Mouse (Mus musculus) liver, embryonic 15.5 days (tissue): ENCODE data around the gene Lacc1. TPM values are rescaled to one million over a fixed set of nuclear protein-coding genes. Genes with fewer than 3 reads are reported as not detected.
"Not testable (repeated sequence)": the region's sequence is repeated elsewhere in the genome, so short reads cannot be mapped to it uniquely, and the experiment has no call there.

Source experiments
- ATAC-seq: fragments of 200-750 bp; cut with Nextera tagmentation; 2 replicates; pipeline ENCODE4 v1.8.0; 2017; ENCODE audit warnings: moderate number of reproducible peaks, mild to moderate bottlenecking, moderate library complexity; ENCODE audit not compliant: insufficient read depth
- H3K27ac ChIP-seq: fragments of 300-500 bp; sonication (generic); replicated peaks from 2 replicates; pipeline ENCODE4 v1.5.1; 2015; ENCODE audit warnings: mild to moderate bottlenecking, inconsistent platforms
- H3K27me3 ChIP-seq: fragments of 300-500 bp; sonication (generic); 2 replicates; pipeline ENCODE4 v1.6.1; 2015; ENCODE audit warnings: mild to moderate bottlenecking, inconsistent platforms
- H3K36me3 ChIP-seq: fragments of 300-500 bp; sonication (generic); replicated peaks from 2 replicates; pipeline ENCODE4 v1.6.1; 2015; ENCODE audit warnings: moderate library complexity, mild to moderate bottlenecking, inconsistent platforms
- H3K4me1 ChIP-seq: fragments of 300-500 bp; sonication (generic); replicated peaks from 2 replicates; pipeline ENCODE4 v1.6.1; 2015; ENCODE audit warnings: inconsistent platforms
- H3K4me2 ChIP-seq: fragments of 300-500 bp; sonication (generic); 2 replicates; pipeline ENCODE4 v1.6.1; 2015; ENCODE audit warnings: moderate library complexity, mild to moderate bottlenecking, inconsistent platforms
- H3K4me3 ChIP-seq: fragments of 300-500 bp; sonication (generic); replicated peaks from 2 replicates; pipeline ENCODE4 v1.5.1; 2015; ENCODE audit warnings: mild to moderate bottlenecking, inconsistent platforms
- H3K9ac ChIP-seq: fragments of 300-500 bp; sonication (generic); 2 replicates; pipeline ENCODE4 v1.6.1; 2015; ENCODE audit warnings: moderate library complexity, mild to moderate bottlenecking, inconsistent platforms
- H3K9me3 ChIP-seq: fragments of 300-500 bp; sonication (generic); replicated peaks from 2 replicates; pipeline ENCODE4 v1.6.1; 2016; ENCODE audit warnings: inconsistent platforms
- WGBS: fragments of 180-500 bp; shearing (Covaris S2); methylation state at CpG from one replicate; pipeline ENCODE4 v1.1.7; 2015; ENCODE audit warnings: mixed read lengths; ENCODE audit not compliant: insufficient replicate concordance; 5-methylcytosine and 5-hydroxymethylcytosine counted together
- polyA plus RNA-seq: library from polyadenylated mRNA; unstranded; fragments of >200 nt; fragmentation: Nextera tagmentation; extraction: Ambion mirVana; gene quantifications from 2 replicates; pipeline ENCODE4 v1.2.1, GENCODE M21; 2015

Lacc1 gene
- polyA plus RNA-seq, 1 experiment from 2014 or later: 4.5 TPM

DNA sequence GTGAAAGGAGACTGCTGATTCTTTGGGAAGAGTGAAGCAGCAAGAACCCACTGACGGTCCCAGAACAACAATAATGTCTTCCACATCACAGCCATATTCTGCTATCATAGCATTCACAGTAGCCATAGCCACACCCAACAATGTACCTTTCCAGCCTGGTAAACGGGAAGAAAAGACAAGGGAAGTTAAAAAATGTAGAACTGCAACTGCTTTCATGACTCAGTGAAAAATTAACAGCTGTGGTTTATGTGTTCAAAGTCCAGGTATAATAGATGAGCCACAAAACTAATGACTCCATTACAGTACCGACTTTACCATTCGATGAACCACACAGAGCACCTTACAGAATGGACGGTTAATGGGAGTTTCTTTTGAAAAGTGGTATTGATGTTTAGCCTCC is 5.9 kb downstream of the Lacc1 start:
- Histone ChIP-seq H3K9ac (no peak overlapping the region), H3K4me1 (peaks cover 5% of the 10 kb centered on the region; the same call in 1 of the 2 replicates), H3K9me3 (no peaks in the 10 kb centered on the region), H3K27ac (no peak overlapping the region), H3K4me2 (no peak overlapping the region), H3K36me3 (peaks cover 4% of the 10 kb centered on the region; the same call in 1 of the 2 replicates), H3K4me3 (no peak overlapping the region), H3K27me3 (no peaks in the 10 kb centered on the region)
- 66% methylated on average over 5 of the region's 5 CpGs for WGBS
- no peak for ATAC-seq

DNA sequence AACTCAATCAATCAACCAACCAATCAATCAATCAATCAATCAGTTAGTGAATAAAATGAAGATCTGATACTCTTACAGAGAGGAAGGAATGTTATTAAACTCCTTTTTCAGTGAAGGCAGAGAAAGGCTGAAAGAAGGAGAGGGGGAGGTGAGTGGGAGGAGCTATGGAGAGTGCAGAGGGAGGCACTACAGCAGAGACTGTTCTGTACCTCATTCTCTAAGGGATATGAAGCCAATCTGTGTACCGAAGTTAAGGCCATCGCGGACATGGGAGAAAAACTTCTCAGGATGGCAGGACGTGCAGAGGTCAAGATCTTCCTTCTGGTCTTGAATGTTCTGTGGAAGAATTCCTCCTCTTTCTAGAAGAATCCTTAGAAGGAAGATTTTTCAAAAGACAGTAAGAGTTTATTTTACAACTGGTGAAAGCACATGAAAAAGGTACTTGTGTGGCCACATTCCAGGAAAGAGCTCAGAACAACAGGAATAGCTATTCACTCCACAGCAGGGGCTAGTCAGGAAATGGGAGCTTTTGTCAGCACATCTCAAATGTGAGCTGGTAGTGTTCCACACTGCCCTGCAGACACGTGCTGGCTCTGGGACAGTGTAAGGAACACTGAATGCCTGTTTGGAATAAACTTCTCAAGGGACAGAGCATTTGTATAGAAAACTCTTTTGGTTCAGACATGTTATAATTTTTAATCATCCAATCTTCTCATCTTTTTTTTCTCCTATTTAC is 7.2 kb downstream of the Lacc1 start:
- no peak overlapping the region for H3K4me2 ChIP-seq
- no peaks in the 10 kb centered on the region for H3K9me3 ChIP-seq
- no peaks in the 10 kb centered on the region for H3K27me3 ChIP-seq
- no peak overlapping the region for H3K27ac ChIP-seq
- ATAC-seq: no peak
- peaks cover 4% of the 10 kb centered on the region; the same call in 1 of the 2 replicates for H3K36me3 ChIP-seq
- 63% methylated on average over 5 of the region's 5 CpGs for WGBS
- H3K4me1 ChIP-seq: no peaks in the 10 kb centered on the region
- no peak overlapping the region for H3K9ac ChIP-seq
- no peak overlapping the region for H3K4me3 ChIP-seq

DNA sequence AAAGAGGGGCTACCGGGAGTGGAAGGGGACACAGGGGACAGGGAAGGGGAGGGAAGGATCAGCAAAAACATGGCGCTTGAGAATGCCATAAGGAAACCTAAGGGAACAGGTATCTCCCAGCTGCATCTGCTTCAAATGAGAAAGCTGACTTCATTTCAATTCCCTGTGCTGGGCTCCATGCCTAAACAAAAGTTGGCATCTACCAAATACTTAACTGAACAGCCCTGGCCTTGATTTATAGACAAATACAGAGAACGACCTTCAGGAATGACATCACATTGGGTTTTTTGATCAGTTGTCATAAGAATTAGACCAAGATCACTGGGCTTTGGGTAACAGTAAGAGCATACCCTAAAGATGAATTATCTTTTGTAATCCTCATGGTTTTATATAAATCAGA is 12.2 kb downstream of the Lacc1 start:
- no peak overlapping the region for H3K27ac ChIP-seq
- no peak overlapping the region for H3K4me2 ChIP-seq
- no peaks in the 10 kb centered on the region for H3K27me3 ChIP-seq
- no peak overlapping the region for H3K4me3 ChIP-seq
- 67% methylated on average over 3 of the region's 3 CpGs for WGBS
- no peaks in the 10 kb centered on the region for H3K9me3 ChIP-seq
- ATAC-seq: no peak
- H3K9ac ChIP-seq: no peak overlapping the region
- no peaks in the 10 kb centered on the region for H3K4me1 ChIP-seq
- H3K36me3 ChIP-seq: no peaks in the 10 kb centered on the region

DNA sequence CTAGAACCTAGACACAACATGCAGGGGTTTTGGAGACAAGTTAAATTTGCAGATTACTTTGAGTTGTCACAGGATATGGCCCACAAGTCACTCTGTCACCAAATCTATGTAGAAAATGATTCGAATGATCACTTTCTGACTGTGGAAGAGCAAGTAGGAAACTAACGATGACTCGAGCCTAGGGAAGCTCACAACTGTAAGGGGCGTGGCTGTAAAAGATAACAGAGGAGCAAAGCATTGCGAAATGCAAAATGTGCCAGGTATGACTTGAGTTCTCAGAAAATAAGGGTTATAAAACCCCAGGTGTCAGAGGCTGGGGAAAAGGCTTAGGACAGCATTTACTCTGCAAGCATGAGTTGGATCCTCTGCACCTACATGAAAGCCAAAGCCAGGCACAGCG is 19.5 kb downstream of the Lacc1 start:
- Histone ChIP-seq H3K9me3 (no peaks in the 10 kb centered on the region), H3K4me3 (no peak overlapping the region), H3K9ac (no peak overlapping the region), H3K4me2 (0 out of 2 replicates have a peak overlapping the region, but pooled peaks have one; percentile 2), H3K27ac (no peak overlapping the region), H3K4me1 (no peaks in the 10 kb centered on the region), H3K36me3 (no peaks in the 10 kb centered on the region), H3K27me3 (no peaks in the 10 kb centered on the region)
- WGBS: 38% methylated on average over 6 of the region's 6 CpGs
- no peak for ATAC-seq

DNA sequence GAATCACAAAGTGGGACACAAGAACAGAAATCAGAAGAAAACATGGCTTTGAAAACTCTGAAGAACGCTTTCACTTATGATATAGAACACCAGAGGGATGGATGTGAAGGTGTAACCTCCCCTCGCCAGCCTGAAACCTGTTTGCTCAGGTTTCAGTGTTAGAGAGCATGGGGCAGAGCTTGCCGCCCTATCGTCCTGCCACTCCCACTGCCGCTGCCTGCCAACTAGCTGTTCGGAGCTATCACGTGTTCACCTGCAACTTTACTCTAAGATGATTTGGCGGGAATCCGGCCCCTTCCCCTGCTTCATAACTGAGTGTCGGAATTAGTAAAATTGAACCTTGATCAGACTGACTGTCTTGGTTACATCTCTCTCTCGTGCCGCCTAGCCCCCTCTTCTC is 19.9 kb downstream of the Lacc1 start:
- H3K9ac ChIP-seq, H3K36me3 ChIP-seq, H3K9me3 ChIP-seq, H3K4me1 ChIP-seq, H3K27ac ChIP-seq, ATAC-seq, H3K27me3 ChIP-seq, H3K4me3 ChIP-seq: not testable (repeated sequence)
- WGBS: 68% methylated on average over 12 of the region's 12 CpGs
- H3K4me2 ChIP-seq: peak overlapping the region; percentile 2; the same call in 1 of the 2 replicates

DNA sequence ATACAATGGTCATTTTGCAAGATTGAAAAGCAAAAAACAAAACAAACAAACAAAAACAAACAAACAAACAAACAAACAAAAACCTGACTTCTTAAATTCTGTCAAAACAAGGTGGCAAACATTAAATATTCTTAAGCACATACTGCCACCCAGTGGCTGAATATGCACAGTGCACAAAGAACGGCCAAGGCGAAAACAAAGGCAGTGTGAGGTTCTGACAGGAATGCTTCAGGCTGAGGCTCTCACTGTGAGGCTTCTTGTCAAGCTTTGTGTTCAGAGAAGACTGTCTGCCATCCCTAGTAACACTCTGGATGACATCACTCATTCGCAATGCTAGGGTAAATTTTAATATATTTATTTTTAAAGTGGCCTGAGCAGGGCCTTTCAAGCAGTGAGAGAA is 24.9 kb downstream of the Lacc1 start:
- no peak for ATAC-seq
- Histone ChIP-seq H3K4me3 (no peak overlapping the region), H3K36me3 (no peaks in the 10 kb centered on the region), H3K27ac (no peak overlapping the region), H3K9ac (no peak overlapping the region), H3K27me3 (no peaks in the 10 kb centered on the region), H3K4me2 (no peak overlapping the region), H3K4me1 (no peaks in the 10 kb centered on the region), H3K9me3 (no peaks in the 10 kb centered on the region)
- 5% methylated on average over 3 of the region's 3 CpGs for WGBS

DNA sequence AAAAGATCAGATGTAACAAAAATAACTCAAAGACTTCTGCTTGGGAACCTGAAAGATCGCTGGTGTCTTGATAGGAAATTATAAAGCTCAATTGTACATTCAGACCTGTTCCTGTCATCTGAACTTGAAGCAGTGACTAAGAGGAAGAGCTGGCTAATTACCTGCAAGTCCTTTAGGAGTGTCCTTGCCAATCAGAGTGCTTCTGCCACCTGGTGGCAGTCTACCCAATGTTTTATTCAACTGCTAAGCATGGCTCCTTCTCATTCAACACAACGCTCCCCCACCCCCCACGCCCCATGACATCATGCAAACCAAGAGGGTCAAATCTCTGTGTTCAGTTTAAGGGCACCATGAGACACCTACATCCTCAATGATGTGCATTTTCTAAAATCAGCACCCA is 28.5 kb downstream of the Lacc1 start:
- H3K4me1 ChIP-seq: no peaks in the 10 kb centered on the region
- H3K9me3 ChIP-seq: no peaks in the 10 kb centered on the region
- H3K27me3 ChIP-seq: no peaks in the 10 kb centered on the region
- no peak overlapping the region for H3K9ac ChIP-seq
- no peak; the same call in 1 of the 2 replicates for ATAC-seq
- 7% methylated on average over 3 of the region's 3 CpGs for WGBS
- H3K27ac ChIP-seq: no peak overlapping the region
- H3K4me3 ChIP-seq: no peak overlapping the region
- H3K4me2 ChIP-seq: no peak overlapping the region
- H3K36me3 ChIP-seq: no peaks in the 10 kb centered on the region

DNA sequence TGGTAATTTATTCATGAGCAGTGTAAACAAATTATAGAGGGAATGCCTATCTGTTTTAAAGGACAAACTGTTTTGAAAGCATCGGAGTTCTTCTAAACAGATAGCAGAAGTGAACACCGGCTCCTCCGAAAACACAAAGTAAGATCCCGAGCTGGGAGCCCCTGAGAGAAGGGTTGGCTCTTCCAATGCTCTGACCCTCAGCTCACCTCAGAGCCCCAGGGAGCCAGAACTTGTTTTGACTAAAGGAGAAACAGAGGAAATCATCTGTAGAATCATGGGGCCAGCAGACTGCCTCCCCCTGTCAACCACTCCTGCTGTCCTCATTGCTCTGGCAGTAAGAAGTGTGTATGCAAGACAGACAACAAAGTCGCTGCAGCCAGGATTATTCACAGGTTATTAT is 31.1 kb downstream of the Lacc1 start:
- 70% methylated on average over 5 of the region's 5 CpGs for WGBS
- Histone ChIP-seq H3K27ac (no peak overlapping the region), H3K9ac (no peak overlapping the region), H3K27me3 (no peaks in the 10 kb centered on the region), H3K4me1 (no peaks in the 10 kb centered on the region), H3K9me3 (no peaks in the 10 kb centered on the region), H3K4me3 (no peak overlapping the region), H3K4me2 (no peak overlapping the region), H3K36me3 (no peaks in the 10 kb centered on the region)
- ATAC-seq: no peak

DNA sequence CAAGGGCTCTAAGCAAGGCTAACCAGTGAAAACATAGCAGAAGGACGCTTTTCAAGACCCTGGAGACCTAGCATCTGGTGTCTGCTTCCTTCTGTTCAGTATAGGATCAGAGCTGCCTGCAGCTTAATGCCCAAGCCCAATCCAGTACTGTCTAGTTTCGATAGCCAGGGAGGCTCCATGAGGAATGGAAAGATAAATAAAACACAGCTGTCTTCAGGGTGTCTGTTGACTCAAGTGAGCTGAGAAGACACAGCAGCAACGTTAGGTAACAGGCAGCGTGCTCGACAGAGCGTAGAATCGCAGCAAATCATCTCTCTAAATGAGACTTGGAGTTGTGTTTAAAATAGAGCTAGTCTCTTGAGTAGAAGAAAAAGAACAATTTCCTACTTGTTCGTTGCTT is 32.0 kb downstream of the Lacc1 start:
- WGBS: 60% methylated on average over 8 of the region's 8 CpGs
- no peaks in the 10 kb centered on the region for H3K4me1 ChIP-seq
- no peak for ATAC-seq

DNA sequence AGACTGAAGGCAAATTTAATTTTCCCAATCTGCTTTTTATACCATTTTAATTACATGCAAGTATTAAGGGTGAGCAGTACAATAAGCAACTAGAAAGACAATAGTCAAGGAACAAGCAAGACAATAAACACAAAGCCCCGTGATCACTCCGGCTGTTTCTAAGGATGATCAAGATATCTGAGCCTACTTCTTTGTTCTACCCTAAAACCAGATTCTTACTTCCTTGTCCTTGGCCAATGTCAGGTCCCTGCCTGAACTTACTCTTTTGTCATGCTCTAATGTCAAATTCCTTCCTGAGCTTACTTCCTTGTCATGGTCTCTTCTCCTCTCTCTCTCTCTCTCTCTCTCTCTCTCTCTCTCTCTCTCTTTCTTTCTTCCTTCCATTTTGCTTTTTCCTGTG is 46.4 kb downstream of the Lacc1 start:
- not testable (repeated sequence) for H3K4me2 ChIP-seq, H3K36me3 ChIP-seq, H3K9me3 ChIP-seq, ATAC-seq, H3K4me3 ChIP-seq, H3K9ac ChIP-seq, H3K27me3 ChIP-seq, H3K4me1 ChIP-seq, H3K27ac ChIP-seq
- 70% methylated on average over 2 of the region's 2 CpGs for WGBS

More for the DNA sequence above, 32.0 kb downstream of the Lacc1 start:
- Histone ChIP-seq H3K27me3 (no peaks in the 10 kb centered on the region), H3K9me3 (no peaks in the 10 kb centered on the region), H3K4me3 (no peak overlapping the region), H3K4me2 (no peak overlapping the region), H3K36me3 (no peaks in the 10 kb centered on the region), H3K27ac (no peak overlapping the region), H3K9ac (no peak overlapping the region)

DNA sequence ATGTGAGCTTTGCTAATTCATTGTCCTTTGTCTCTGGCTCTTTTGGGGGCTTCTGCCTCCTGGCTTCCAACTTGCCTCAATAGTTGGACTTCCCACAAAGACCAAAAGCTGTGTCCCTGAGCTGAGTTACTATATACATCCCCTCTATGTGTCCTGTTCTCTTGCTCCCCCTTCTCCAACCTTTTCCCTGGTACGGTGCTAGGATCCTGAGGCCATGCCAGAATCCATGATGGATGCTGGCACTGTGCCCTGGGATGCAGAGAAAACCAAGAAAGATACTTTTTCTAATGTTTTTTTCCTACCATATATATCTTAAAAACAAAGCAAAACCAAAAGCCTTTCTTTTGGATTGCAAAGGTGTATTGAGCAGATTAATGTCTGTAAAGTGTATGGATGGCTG is 54.9 kb downstream of the Lacc1 start:
- H3K4me3 ChIP-seq: no peak overlapping the region
- no peaks in the 10 kb centered on the region for H3K4me1 ChIP-seq
- no peaks in the 10 kb centered on the region for H3K9me3 ChIP-seq
- H3K9ac ChIP-seq: no peak overlapping the region
- H3K4me2 ChIP-seq: no peak overlapping the region
- H3K36me3 ChIP-seq: no peaks in the 10 kb centered on the region
- no peaks in the 10 kb centered on the region for H3K27me3 ChIP-seq
- 67% methylated on average over 1 of the region's 1 CpGs for WGBS
- H3K27ac ChIP-seq: no peak overlapping the region
- ATAC-seq: no peak

DNA sequence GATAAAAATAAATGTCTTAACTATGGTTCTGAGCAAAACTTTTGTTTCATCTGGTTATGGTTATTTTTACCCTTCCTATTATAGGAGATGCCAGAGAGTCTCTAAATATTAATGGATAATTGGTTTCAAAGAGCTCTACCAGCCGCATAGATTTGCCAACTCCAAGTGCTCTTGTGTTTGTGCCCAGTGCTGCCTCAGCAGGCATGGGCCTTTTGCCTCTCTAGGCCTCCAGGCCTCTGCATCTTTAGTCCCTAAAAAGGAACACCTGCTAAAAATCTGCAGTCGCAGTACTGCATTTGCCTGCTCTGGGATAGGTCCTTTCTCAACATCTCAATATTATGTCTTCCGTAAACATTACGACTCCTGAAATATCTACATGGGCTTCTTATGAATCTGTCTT is 55.5 kb downstream of the Lacc1 start:
- Histone ChIP-seq H3K27ac (no peak overlapping the region), H3K36me3 (no peaks in the 10 kb centered on the region), H3K9me3 (no peaks in the 10 kb centered on the region), H3K4me3 (no peak overlapping the region), H3K4me1 (no peaks in the 10 kb centered on the region), H3K27me3 (no peaks in the 10 kb centered on the region), H3K9ac (no peak overlapping the region), H3K4me2 (no peak overlapping the region)
- 73% methylated on average over 4 of the region's 4 CpGs for WGBS
- no peak for ATAC-seq
